Mouse (Mus musculus) granulocyte monocyte progenitor cell, adult 5-6 weeks (primary cell): Measurements from ENCODE around the gene Pcdh9. TPM values are rescaled to one million over a fixed set of nuclear protein-coding genes. Genes with fewer than 3 reads are reported as not detected.
"Not testable (repeated sequence)": the region's sequence is repeated elsewhere in the genome, so short reads cannot be mapped to it uniquely, and the experiment has no call there.

Experiments
- ATAC-seq: replicated peaks from 2 replicates; pipeline ENCODE4 v1.8.0; 2016; ENCODE audit warnings: mild to moderate bottlenecking, moderate TSS enrichment, inconsistent platforms; ENCODE audit not compliant: poor library complexity, severe bottlenecking
- total RNA-seq, 2 experiments: library from RNA; stranded (forward) in 1 of 2; stranded (reverse) in 1 of 2; fragments of 200-712, 200-1000 nt in 1 of 2; fragments of >200 nt in 1 of 2; fragmentation: Nextera tagmentation in 1 of 2; gene quantifications; 2 replicates each; pipeline ENCODE4 v1.2.3; 2014 to 2017

Gene Pcdh9
- total RNA-seq, 2 experiments from 2014 or later = not detected

- no peak for ATAC-seq
Measured at GRCm38 (mm10) chr14:93234333-93234732, 656.1 kb downstream of the Pcdh9 start.

DNA sequence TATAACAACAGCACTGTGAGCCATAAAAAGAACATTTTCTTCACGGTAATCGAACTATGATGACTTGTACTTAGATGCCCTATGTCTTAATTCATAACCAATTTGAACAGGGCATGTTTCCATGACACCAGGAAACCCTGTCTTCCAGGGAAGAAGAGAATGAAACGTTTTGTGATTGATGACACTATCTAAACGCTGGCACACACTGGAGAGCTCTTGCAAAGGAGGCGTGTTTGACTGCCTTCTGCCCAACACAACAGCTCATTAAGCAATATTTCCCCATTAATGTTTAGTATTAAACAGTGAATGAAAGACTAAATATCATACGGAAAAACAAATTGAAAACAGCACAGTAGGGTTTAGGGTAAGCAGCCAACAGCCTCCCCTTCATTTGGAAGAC, 656.9 kb downstream of the Pcdh9 start:
- no peak for ATAC-seq

DNA sequence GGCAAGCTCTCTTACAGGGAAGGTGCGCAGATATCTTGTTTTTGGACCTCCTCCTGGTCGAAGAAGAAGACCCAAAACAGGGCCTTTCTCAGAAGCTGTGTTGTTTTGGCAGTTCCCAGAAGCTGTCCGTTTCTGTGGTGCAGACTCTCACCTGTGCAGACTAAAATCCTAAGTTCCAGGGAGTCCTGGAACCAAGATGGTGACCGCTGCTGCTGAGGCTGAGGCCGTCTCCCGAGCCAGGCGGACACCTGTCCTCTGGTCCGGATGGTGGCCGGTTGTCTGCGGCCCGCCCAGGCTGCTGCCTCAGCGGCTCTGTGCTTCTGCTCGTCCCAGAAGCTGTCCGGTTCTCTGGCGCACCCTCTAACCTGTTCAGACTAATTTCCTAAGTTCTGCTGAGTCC, 675.6 kb downstream of the Pcdh9 start:
- ATAC-seq = not testable (repeated sequence)

GRCm38 (mm10) chr14:93199791-93200190, 690.7 kb downstream of the Pcdh9 start:
- no peak for ATAC-seq

- no peak for ATAC-seq
Measured at GRCm38 (mm10) chr14:93182606-93183491, 707.6 kb downstream of the Pcdh9 start.

DNA sequence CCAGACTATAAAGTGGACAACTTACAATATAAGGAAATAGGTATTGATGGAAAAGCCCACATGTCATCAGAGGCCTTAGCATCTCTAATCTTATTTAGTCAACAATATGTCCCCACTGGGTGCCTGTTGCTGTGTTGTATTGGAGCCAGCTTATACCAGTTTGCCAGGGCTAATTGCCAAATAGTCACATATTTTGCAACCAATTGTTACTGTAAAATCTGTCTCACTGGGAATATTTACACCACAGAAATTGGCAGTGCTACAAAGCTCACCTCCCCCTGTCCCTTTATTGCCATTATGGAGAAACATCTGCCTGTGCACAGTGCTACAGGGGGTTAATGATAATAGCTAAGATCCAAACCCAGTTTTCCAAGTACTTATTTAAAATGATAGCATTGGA, 721.3 kb downstream of the Pcdh9 start:
- ATAC-seq = no peak

GRCm38 (mm10) chr14:93168367-93168766, 722.1 kb downstream of the Pcdh9 start:
- ATAC-seq = no peak

- no peak for ATAC-seq
Measured at GRCm38 (mm10) chr14:93143414-93143813, 747.1 kb downstream of the Pcdh9 start.

GRCm38 (mm10) chr14:93142076-93142475, 748.4 kb downstream of the Pcdh9 start:
- no peak for ATAC-seq

GRCm38 (mm10) chr14:93126993-93127392, 763.5 kb downstream of the Pcdh9 start:
- no peak for ATAC-seq

- ATAC-seq = no peak
Measured at GRCm38 (mm10) chr14:93102755-93103154, 787.7 kb downstream of the Pcdh9 start.

- no peak for ATAC-seq
Measured at GRCm38 (mm10) chr14:93095081-93095480, 795.4 kb downstream of the Pcdh9 start.

GRCm38 (mm10) chr14:93092806-93093205, 797.7 kb downstream of the Pcdh9 start:
- ATAC-seq = no peak

- no peak for ATAC-seq
Measured at GRCm38 (mm10) chr14:93085646-93086045, 804.8 kb downstream of the Pcdh9 start.

- ATAC-seq = no peak
Measured at GRCm38 (mm10) chr14:93083140-93083539, 807.3 kb downstream of the Pcdh9 start.

GRCm38 (mm10) chr14:93080910-93081309, 809.6 kb downstream of the Pcdh9 start:
- ATAC-seq = no peak

GRCm38 (mm10) chr14:93075761-93076160, 814.7 kb downstream of the Pcdh9 start:
- ATAC-seq = no peak

DNA sequence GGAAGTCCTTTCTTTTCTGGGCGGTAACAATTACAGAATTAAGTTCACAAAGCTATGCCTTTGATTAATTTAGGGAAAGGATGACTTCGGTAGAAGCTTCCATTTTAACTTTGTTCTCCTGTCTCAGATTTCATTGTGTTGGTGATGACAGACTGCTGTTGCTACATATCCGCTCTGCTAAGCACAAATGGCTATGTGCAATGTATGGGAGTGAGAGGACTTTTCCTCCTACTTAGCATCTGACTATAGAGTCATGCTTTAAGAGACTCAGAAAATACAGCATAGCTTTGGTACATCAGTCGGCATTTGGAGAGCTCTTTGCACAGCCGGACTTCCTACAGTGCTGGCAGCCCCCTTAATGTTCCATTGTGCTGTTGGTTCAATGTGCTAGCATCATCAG, 818.1 kb downstream of the Pcdh9 start:
- no peak for ATAC-seq

DNA sequence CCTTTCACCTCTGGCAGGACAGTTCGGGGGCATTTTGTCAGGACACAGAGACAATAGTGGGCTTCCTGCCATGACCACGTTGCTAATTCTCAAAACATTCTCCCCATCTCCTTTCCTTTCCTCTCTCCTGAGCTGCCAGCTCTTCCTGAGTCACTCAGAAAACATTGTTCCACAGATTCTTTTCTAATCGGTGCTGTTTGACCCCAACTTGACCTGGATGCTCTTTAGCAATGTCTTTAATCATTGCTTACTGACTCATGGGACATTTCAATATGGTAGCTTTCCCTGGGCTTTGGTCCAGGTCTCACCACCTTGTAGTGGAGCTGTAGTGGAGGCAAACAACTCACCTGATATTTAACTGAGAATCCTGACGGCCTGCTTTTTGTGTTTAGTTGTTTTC, 820.3 kb downstream of the Pcdh9 start:
- ATAC-seq = no peak

- no peak for ATAC-seq
Measured at GRCm38 (mm10) chr14:93067411-93068336, 822.8 kb downstream of the Pcdh9 start.

- ATAC-seq = no peak
Measured at GRCm38 (mm10) chr14:93066732-93067410, 823.6 kb downstream of the Pcdh9 start.
